Mouse (Mus musculus) hindbrain, embryonic 14.5 days (tissue): ENCODE measurements around the gene Olfr807. TPM values are rescaled to one million over a fixed set of nuclear protein-coding genes. Genes with fewer than 3 reads are reported as not detected.

Experiments used
- microRNA-seq: library from miRNA; unstranded; fragments of <30 nt; microRNA quantifications from one replicate; pipeline ENCODE4, GENCODE M21; 2016
- polyA plus RNA-seq: library from polyadenylated mRNA; unstranded; fragments of >200 nt; fragmentation: Nextera tagmentation; extraction: Ambion mirVana; gene quantifications from 2 replicates; pipeline ENCODE4 v1.2.1, GENCODE M21; 2014

The Olfr807 gene
- polyA plus RNA-seq, 1 experiment from 2014 or later, result not detected

Small RNA genes within 50 kb of the gene (microRNA-seq; reads per million reads assigned to microRNA genes)
- not detected for gene Gm24485

Other genes with a start within 250 kb of the Olfr807 start
- gene Olfr791, start 236.0 kb downstream of the Olfr807 start, polyA plus RNA-seq, result not detected in 2 replicates
- not detected in 2 replicates for gene Olfr792, start 218.6 kb downstream of the Olfr807 start, polyA plus RNA-seq
- gene Olfr794, start 190.1 kb downstream of the Olfr807 start, polyA plus RNA-seq, result not detected in 2 replicates
- gene Olfr796, start 145.2 kb downstream of the Olfr807 start, polyA plus RNA-seq, result not detected in 2 replicates
- not detected in 2 replicates for gene Olfr798, start 129.9 kb downstream of the Olfr807 start, polyA plus RNA-seq
- not detected in 2 replicates for gene Olfr799, start 120.3 kb downstream of the Olfr807 start, polyA plus RNA-seq
- not detected in 2 replicates for gene Olfr800, start 100.1 kb downstream of the Olfr807 start, polyA plus RNA-seq
- not detected in 2 replicates for gene Olfr801, start 83.9 kb downstream of the Olfr807 start, polyA plus RNA-seq
- gene Olfr802, start 69.6 kb downstream of the Olfr807 start, polyA plus RNA-seq, result 0.05 TPM in 1 of 2 replicates, not detected in the other
- gene Olfr803, start 63.5 kb downstream of the Olfr807 start, polyA plus RNA-seq, result not detected in 2 replicates
- gene Olfr804, start 54.6 kb downstream of the Olfr807 start, polyA plus RNA-seq, result not detected in 2 replicates
- not detected in 2 replicates for gene Olfr805, start 28.4 kb downstream of the Olfr807 start, polyA plus RNA-seq
- not detected in 2 replicates for gene Olfr806, start 15.9 kb downstream of the Olfr807 start, polyA plus RNA-seq
- gene Olfr808, start 7.7 kb upstream of the Olfr807 start, polyA plus RNA-seq, result not detected in 2 replicates
- gene Olfr809, start 16.8 kb upstream of the Olfr807 start, polyA plus RNA-seq, result not detected in 2 replicates
- not detected in 2 replicates for gene Olfr810, start 37.1 kb upstream of the Olfr807 start, polyA plus RNA-seq
- not detected in 2 replicates for gene Olfr811, start 46.6 kb upstream of the Olfr807 start, polyA plus RNA-seq
- gene Olfr812, start 88.3 kb upstream of the Olfr807 start, polyA plus RNA-seq, result not detected in 2 replicates
- not detected in 2 replicates for gene Olfr813, start 97.6 kb upstream of the Olfr807 start, polyA plus RNA-seq
- gene Olfr814, start 122.1 kb upstream of the Olfr807 start, polyA plus RNA-seq, result not detected in 2 replicates
- gene Olfr815, start 148.1 kb upstream of the Olfr807 start, polyA plus RNA-seq, result not detected in 2 replicates
- not detected in 2 replicates for gene Olfr816, start 157.8 kb upstream of the Olfr807 start, polyA plus RNA-seq
- gene Olfr818, start 191.3 kb upstream of the Olfr807 start, polyA plus RNA-seq, result not detected in 2 replicates
- not detected in 2 replicates for gene Olfr819, start 209.5 kb upstream of the Olfr807 start, polyA plus RNA-seq
- not detected in 2 replicates for gene Olfr247, start 218.3 kb upstream of the Olfr807 start, polyA plus RNA-seq
- not detected in 2 replicates for gene Gm10310, start 227.3 kb upstream of the Olfr807 start, polyA plus RNA-seq